Mouse (Mus musculus) adrenal gland, adult 18-20 months (tissue): ENCODE measurements around the gene Vmn1r6. TPM values are rescaled to one million over a fixed set of nuclear protein-coding genes. Genes with fewer than 3 reads are reported as not detected.
"Not testable (repeated sequence)": the region's sequence is repeated elsewhere in the genome, so short reads cannot be mapped to it uniquely, and the experiment has no call there.

Source experiments
- DNase-seq, 2 experiments: peaks; one replicate each; pipeline ENCODE4 v3.0.0; 2021 to 2022; ENCODE audit warnings: low spot score in 2 of 2
- long read RNA-seq, 2 experiments: library from polyadenylated mRNA; stranded (forward); transcript quantifications; one replicate each; pipeline ENCODE4 v2.0.0; 2021
- total RNA-seq, 2 experiments: library from RNA; stranded (reverse); gene quantifications; 1 replicate in 1 of 2; 2 replicates in 1 of 2; pipeline ENCODE4 v1.2.3; 2021

The Vmn1r6 gene
- not detected for total RNA-seq
- long read RNA-seq, experiment 1, result 0 reads
- long read RNA-seq, experiment 2, result 0 reads

DNA sequence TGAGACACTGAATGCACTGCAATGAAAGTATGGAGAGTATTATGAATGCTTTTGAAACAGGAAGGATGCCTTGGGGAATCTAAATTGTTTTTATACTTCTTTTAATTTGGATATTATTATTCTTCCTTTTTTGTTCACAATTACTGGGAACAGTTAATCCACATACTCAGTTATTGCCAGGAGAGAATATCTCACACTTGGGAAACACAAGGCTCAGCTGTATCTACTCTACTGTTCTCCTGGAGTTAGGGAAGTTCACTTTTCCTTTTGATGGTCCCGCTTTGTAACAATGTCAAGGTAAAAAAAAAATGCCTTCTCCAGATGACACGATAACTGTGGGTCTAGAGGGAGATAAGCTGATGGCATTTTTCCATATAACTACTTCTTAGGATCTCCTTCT is at the start of gene Vmn1r6:
Gene Vmn1r6 (plus strand): TSS at position 301 of the 400 bp plus-strand sequence.
- no peak for DNase-seq

DNA sequence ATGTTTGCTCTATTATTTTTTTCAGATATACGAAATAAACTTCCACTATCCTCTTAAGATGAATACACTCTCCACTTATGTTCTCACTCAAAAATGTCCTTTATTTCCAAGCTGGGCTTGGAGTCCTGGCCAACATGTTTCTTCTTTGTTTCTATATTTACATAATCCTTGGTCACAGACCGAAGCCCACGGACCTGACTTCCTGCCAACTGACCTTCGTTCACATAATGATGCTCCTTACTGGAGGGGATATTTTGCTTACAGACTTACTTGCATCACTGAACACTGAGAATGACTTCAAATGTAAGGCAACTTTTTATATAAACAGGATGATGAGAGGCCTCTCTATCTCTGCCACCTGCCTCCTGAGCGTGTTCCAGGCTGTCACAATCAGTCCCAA is 40.6 kb upstream of the Vmn1r6 start:
- no peak for DNase-seq

DNA sequence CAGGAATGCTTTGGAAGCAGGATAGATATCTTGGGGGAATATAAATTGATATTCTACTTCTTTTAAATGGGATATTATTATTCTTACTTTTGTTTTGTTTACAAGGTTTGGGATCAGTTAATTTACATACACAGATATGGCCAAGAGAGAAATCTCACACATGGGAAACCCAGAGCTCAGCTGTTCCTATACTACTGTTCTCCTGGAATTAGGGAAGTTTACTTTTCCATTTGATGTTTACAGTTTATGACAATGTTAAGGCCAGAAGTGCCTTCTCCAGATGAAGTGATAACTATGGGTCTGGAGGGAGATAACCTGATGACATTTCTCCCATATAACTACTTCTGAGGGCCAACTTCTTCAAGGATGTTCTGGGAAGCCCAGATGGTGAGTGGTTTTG is 27.1 kb upstream of the Vmn1r6 start, which contains the start of gene Vmn1r5:
Gene Vmn1r5 (plus strand): TSS at position 301 of the 400 bp plus-strand sequence.
- DNase-seq, result no peak

DNA sequence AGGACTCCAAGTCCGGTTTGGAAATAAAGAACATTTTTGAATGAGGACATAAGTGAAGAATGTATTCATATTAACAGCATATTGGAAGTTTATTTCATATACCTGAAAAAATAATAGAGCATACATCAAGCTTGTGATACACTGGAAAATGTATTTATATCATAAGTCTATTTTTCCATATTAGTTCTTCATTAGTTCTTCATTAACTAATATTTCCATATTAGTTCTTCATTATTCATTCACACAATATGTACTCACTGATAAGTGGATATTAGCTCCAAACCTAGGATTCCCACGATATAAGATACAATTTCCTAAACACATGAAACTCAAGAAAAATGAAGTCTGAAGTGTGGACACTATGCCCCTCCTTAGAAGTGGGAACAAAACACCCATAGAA is 28.2 kb downstream of the Vmn1r6 start, which contains the start of gene Vmn1r7:
Gene Vmn1r7 (minus strand): TSS at position 101 of the 400 bp plus-strand sequence.
- DNase-seq, result not testable (repeated sequence)

DNA sequence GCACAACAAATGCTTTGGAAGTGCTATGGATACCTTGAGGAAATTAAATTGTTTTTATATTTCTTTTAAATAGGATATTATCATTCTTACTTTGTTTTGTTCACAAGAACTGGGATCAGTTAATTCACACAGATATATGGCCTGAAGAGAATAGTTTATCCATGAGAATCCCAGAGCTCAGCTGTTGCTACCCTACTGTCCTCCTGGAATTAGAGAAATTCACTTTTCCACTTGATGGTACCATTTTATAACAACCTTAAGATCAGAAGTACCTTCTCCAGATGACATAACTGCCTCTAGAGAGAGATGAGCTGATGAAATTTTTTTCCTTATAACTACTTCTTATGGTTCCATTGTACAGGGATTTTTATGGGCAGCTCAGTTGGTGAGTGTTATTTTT is 34.9 kb downstream of the Vmn1r6 start, which contains the start of gene Vmn1r8:
Gene Vmn1r8 (plus strand): TSS at position 301 of the 400 bp plus-strand sequence.
- no peak for DNase-seq

DNA sequence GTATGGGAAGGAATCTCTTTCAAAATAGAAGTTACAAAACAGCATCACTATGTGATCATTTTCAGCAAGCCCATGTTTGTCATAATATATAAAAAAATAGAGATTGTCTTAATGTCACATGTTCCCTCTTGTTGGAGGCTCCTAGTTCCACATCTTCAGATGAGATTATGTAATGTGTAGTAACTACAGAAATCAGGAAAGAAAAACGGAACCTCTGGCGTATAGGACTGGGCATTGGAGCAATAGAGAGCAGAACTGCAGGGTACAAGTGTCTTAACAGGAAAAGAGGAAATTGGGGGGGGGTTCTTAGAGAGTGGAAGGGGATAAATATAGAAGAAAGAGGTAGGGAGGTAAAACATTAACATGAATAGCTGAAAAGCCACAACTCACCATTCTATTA is 37.6 kb downstream of the Vmn1r6 start:
- no peak for DNase-seq

Other genes starting within 250 kb of the Vmn1r6 start
- gene Kbtbd2, start 199.4 kb upstream of the Vmn1r6 start, total RNA-seq, result 10 to 100 TPM; 29.1 to 33.0 TPM
- gene Fkbp9, start 165.2 kb upstream of the Vmn1r6 start, total RNA-seq, result 10 to 100 TPM; 69.1 to 80.0 TPM
- 10 to 100 TPM; 19.7 to 23.3 TPM for gene Nt5c3, start 73.3 kb upstream of the Vmn1r6 start, total RNA-seq
- under 1 TPM; 0.32 to 0.33 TPM for gene Vmn1r4, start 73.2 kb upstream of the Vmn1r6 start, total RNA-seq
- gene Vmn1r5, start 27.0 kb upstream of the Vmn1r6 start, total RNA-seq, result not detected
- not detected for gene Vmn1r7, start 28.1 kb downstream of the Vmn1r6 start, total RNA-seq
- not detected for gene Vmn1r8, start 35.0 kb downstream of the Vmn1r6 start, total RNA-seq
- gene Vmn1r9, start 69.5 kb downstream of the Vmn1r6 start, total RNA-seq, result not detected
- gene Vmn1r10, start 112.2 kb downstream of the Vmn1r6 start, total RNA-seq, result not detected
- gene Vmn1r11, start 136.2 kb downstream of the Vmn1r6 start, total RNA-seq, result not detected
- not detected for gene Vmn1r12, start 159.7 kb downstream of the Vmn1r6 start, total RNA-seq
- not detected for gene Vmn1r13, start 206.0 kb downstream of the Vmn1r6 start, total RNA-seq
- not detected for gene Vmn1r14, start 234.4 kb downstream of the Vmn1r6 start, total RNA-seq